Mouse (Mus musculus) CD4-positive helper T cell, adult 2 months (primary cell): ENCODE measurements around the gene Ncapg.
A peak's percentile ranks its signal among the peaks of the same experiment; 100 is the strongest.
"Not testable (repeated sequence)": the region's sequence is repeated elsewhere in the genome, so short reads cannot be mapped to it uniquely, and the experiment has no call there.

Source experiments
- DNase-seq: peaks from one replicate; pipeline ENCODE4 v3.0.0-alpha.2; 2012; ENCODE audit warnings: low read depth, missing footprints, low spot score

Ncapg gene

DNA sequence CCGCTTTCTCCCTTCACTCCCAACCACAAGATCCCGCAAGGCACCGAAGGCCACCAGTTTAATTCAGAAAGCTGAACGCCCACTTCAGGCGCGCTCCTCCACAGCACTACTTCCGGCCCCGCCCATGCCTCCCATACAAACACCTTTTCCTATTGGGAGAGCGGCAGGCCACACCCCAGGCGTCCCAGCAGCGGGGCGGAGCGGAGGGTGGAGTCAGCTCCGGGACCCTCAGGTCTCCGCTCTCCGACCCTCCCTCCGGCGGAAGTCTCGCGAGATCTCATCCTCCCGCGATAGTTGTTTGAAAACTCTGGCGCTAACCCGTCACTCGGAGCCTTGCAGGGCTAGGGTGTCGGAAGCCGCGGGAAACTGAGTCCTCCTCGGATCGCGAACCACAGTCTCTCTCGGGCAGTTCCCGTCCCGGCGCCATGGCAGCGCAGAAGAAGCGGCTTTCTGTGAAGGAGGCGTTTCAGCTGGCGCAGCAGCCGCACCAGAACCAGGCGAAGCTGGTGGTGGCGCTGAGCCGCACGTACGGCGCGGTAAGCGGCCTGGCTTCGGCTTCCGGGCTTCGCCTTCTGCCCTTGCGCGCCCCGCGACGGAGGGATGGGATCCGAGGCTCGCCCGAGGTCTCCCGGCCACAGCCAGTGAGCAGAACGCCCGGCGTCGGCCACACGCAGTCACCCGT is at the start of gene Ncapg:
Gene Ncapg, plus strand, starts transcription at position 322 of the 682 bp plus-strand sequence.
- DNase-seq, result peak; percentile 98

DNA sequence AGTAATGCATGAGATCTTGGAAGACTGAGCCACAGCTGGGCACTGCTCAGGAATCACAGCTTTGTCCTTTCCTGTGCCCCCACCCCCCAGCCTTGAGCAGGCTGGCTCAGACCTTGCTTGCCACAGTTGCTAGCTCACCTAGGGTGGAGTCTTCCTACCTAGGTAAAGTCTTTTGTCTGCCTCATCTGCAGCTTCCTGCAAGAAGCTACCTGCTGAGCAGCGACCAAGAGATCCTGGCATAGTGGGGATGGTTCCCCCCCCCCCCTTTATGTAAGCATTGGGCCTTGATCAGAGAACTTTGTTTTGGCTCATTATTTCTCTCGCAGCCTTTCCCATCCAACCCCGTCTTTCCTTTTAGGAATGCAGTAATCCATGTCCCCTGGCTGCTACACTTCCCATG is 48.2 kb upstream of the Ncapg start:
- DNase-seq, result no peak

DNA sequence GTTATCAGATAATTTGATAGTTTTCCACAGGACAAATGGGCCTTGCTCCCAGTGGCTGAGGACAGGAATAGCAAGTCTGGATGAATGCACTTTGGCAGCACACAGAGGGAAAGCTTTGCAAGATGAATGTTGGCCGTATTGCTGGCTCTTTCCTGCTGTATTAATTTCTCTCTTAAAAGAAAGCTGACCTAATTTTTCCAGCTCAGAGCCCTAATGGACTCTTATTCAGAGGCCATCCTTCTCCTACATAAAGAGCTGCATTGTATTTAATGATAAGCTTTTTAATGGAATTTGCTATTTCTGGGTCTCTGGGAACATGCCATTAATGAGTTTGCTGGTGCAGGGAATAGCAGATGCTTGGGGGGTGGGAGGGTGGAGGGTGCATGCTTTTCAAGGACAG is 41.9 kb upstream of the Ncapg start:
- no peak for DNase-seq

DNA sequence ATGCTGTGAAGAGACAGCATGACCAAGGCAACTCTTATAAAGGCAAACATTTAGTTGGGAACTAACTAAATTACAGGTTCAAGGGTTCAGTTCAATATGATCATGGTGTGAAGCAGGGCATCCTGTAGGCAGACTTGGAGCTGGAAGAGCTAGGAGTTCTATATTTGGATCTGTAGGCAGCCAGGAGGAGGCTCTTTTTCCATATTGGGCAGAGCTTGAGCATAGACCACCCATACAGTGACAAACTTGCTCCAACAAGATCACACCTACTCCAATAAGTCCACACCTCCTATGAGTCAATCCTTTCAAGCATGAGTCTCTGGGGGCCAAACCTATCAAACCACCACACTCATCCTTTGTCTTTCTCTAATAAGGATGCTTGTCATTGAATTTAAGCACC is 40.2 kb upstream of the Ncapg start:
- DNase-seq, result no peak

DNA sequence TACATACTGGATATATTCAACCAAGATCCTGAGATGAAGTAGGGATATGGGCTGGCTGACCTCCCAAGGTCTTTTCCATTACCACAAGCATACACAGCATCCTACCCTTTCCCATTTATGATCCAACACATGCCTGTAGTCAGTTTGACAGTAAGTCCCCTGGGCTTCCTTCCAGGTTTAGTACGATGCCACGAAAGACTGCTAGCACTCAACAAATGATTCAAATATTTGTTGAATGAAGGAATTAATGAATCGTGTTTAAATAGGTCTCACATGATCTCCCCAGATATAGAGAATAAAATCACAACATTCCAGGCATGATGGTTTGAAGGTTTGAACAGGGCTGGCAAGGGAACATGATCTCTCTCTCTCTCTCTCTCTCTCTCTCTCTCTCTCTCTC is 31.3 kb upstream of the Ncapg start:
- no peak for DNase-seq

DNA sequence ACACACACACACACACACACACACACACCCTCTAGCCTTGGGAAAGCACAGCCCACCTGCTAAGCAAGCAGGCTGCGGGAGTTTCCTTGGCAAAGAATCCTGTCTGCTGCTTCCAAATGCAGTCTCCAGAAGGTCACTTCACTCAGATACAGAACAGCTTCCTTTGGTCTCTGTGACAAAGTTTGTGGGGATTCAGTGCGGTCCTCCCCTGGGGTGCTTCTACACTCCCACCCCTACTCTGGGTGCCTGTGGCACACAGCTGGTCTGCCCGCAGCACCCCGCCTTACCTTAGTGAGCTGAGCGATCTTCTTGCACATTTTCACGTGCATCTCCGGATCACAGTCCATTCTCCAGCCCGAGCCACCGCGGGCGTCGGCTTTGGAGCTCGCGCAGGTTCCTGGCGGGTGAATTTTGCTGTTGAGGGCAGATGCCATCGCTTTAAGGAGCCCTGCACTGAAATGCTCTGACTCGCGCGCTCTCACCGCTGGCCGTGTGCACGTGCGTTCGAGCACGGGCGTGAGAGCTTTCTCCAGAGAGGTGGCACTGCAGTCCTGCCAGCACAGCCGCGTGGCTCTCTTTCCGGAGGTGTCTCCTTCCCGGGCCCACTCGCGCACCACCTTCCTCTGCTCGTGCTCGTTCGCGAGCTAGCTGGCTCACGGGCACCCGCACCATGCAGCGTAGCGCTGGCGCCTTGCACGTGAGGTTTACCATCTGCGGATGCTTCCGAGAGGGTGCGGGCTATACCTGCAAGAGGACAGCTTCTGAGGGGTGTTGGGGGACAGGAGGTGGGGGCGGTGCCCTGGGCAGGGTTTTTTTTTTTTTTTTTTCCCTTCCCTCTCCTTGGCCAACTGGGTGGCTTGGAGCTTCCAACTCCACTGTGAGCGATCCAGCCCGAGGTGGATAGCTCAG is 30.7 kb upstream of the Ncapg start, which contains the start of gene Fam184b:
Gene Fam184b, minus strand, starts transcription at position 809 of the 909 bp plus-strand sequence.
- DNase-seq, result peak; percentile 16

DNA sequence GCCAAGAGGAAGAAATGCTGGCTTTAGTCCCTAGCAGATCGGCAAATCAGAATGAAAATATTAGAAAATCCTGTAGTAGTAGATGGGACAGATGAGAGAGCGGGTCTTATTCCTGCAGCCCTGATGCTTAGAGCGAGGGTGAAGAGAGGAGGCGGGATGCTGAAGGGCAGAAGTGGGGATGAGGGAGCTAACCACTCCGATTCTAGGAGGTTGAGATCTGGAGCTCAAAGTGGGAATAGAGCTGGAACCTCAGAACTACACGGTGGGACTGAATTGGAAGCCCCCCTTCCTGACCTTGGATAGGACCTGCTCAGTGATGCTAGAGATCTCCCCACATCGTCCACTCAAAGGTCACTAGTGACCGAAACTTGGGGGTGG is 30.0 kb upstream of the Ncapg start:
- no peak for DNase-seq

DNA sequence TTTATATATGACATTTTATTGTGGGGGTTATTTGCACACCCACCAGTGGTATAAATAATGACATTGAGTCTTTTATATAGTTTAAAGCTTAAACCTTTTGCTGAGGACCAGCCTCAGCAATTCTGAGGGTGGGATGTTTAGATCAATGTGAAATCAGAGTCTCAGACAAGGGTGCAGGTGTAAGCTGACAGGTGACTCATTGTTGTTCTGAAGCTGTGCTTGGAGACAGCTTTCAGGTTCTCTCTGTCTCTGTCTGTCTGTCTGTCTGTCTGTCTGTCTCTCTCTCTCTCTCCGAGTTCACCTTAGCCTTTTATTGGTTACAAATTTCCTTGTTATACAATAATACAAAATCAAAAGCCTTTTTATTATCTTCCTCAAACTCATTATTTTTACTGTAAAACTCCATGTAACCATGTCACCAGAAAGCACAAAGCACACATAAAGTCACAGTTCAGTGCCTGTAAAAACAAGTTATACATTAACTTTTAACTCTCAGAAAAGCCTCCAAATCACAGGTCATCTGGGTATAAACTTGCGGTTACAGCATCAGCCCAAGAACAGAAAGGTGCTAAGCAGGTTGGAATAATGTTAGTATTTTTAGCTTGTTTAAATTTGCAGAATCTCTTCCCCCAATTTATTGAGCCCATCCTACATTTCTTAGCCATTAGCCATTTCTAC is 18.6 kb upstream of the Ncapg start:
- no peak for DNase-seq

DNA sequence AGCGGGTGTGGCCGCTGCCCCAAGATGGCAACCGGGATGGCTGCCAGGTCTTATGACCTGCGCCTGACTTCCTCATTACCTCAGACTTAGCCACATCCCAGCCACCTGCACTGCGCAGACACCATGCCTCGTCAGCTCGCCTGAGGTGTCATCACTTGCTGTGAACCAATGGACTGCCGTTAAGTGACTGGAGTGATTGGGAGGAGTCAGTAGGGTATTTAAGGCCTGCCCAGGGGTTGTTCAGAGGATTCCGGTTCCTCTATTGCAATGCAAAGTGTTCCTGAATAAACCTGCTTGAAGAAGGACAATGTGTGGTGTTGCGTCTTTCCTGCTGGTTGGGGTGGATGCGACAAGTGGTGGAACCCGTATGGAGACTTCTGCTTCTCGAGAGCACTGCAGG is 11.3 kb upstream of the Ncapg start:
- DNase-seq, result not testable (repeated sequence)

DNA sequence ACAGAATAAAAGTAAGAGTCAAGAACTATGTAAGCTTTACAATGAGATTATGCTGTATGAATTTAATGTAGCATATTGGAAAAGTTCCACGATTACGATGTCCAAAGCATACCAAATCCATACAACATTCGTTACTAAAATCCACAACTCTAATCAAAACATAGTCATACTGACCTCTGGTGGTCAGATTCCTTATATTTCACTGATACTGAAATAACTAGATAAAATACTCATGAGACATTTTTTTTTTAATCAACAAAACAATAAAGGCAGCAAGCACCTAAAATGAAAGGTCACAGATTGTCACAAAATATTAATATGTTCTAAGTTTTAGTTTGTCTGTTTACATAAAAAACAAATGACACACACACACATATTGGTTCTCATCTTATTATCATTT is 1.4 kb upstream of the Ncapg start:
- DNase-seq, result peak; percentile 46

DNA sequence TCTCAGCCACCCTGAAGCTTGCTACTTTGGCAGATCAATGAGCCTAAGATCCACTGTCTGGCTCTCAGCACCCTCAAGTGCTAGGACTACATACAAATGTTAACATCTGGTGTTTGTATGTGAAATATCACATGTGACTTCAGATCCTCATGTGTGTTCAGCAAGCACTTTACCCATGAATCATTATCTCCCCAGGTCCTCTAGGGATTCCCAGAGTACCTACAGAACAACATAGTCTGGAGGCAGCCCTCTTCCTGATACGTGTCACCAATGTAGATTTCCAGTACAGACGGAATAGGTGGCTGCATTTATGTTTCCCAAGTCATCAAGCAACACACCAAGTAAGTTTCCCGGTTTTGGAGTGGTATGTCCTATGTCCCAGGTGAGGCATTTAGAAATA is 888 bp upstream of the Ncapg start:
- DNase-seq, result peak; percentile 30

DNA sequence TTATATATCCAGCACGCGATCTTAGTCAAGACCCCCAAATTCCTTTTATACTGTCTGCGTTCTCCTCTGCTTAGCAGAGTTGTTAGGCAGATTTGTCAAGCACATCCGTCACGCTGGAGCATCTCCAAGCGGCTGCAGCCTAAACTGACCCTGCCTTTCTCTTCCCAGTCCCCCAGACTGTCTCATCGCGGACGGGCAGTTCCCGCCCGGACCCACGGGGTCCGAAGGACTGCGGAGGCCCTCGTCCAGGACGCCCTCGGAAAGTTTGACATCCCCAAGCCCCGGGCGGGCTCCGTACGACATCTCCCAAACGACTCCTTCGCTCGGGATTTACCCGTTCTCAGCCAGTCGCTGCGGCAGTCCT is 503 bp upstream of the Ncapg start:
- DNase-seq, result no peak

DNA sequence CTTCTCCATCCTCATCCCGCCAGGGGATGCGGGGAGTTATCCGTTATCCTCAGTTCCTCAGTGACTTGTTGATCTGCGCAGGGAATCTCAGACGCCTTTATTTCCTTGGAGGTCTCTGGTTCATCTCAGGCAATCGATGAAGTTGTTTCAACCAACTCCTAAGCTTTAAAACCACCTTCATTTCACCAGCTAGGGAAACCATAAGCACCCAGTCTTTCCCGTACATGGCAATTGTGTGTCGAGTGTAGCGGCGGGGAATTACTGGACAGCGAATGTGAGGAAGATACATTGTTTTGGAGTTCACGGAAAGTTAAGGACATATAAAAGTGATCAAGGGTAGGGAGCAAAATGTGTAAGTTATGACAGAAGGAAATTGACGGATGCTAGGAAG is 556 bp downstream of the Ncapg start:
- no peak for DNase-seq

DNA sequence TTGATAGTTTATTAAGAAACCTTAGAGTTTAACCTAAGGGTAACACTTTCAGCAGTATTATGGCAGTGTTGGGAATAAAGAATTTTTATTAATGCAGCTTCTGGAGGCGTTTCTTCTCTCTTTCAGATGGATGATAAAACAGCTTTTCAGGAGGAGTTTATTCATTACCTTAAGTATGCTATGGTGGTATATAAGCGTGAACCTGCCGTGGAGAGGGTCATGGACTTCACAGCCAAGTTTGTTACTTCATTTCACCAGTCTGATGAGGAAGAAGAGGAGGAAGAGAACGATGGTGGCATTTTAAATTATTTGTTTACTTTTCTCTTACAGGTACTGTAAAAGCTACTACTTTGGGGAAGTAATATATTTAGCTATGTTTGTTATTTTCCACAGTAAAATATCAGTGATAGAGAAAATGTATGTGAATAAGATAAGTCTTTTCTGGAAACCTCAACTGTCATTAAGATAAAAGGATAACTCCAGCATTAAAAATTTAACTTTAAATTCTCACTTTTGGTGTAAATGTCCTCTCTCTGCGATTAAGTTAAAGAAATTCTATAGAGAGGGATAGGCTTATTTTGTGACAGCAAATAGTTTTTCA is 1.3 kb downstream of the Ncapg start:
- DNase-seq, result no peak

DNA sequence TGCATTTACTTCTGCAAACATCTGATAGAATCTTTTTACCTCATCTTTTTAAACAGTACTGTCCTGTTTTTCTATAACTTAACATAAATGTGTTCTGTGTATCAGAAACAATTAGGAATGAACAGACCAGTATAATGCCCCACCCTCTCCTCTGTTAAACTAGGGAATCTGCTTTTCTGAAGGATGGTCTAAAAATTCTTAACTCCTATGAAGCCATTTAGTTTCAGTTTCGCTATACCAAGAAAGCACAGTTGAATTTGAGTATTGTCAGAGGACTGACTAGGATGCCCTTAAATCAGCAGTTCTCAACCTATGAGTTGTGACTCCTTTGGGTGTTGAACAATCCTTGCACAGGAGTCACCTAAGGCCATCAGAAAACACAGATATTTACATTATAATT is 5.3 kb downstream of the Ncapg start:
- peak; percentile 26 for DNase-seq

DNA sequence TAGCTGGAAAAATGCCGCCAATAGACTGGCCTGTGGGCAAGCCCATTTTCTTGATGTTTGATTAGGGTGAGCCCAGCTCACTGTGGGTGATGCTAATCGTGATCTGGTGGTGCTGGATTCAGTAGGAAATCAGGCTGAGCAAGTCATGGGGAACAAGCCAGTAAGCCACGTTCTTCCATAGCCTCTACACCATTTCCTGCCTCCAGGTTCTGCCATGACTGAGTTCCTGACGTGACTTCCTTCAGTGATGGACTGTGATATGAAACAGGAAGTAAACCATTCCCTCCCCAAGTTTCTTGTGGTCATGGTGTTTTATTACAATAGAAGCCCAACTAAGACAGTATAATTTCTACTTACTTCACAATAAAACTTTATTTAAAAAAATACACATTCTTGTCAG is 7.9 kb downstream of the Ncapg start:
- no peak for DNase-seq

DNA sequence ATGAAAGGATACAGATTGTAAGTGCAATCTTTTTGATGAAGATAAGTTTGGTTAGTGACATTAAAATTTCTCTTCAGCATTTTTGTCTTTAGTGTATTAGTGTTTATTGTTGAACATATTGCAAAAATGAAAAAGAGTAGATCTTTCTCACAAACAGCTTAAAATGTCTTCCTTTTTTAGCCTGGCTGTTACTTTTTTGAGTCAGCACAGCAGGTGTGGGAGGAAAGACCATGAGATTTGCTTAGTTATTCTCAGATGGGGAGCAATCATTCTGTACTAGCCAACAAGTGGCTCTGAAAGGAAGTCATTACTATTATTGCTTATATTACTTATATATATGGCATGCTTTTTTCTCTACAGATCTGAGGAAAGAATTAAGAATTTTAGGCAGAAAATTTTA is 10.2 kb downstream of the Ncapg start:
- DNase-seq, result no peak

DNA sequence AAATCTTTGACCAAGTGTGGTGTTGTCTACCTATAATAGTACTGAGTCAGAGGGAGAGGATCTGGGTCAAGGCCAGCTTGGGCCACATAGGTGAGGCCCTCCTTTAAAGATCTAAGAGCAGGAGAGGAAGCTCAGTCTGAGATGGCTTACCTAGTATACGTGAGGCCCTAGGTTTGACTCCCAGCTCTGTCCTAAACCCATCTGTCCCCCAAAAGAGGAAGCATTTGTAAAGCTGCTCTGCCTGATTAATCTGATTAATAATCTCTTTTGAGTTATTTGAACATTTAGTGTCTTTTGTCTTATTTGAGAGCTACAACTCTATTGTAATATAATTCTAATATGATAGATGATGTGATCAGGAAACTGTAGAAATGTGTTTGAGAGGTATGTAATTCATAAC is 13.7 kb downstream of the Ncapg start:
- DNase-seq, result no peak

DNA sequence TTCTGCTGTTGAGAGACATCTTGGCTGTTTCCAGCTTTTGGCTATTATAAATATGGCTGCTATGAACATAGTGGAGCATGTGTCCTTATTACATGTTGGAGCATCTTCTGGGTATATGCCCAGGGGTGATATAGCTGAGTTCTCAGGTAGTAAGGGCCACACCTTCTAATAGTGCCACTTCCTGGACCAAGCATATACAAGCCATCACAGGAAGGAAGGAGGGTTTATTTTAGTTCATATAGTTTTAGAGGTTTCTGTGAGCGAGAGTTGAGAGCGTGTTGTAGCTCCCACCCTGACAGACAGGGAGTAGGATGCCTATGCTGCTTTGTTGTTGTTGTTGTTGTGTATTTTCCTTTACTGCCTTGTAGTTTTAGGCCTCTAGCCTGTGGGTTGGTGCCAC is 15.5 kb downstream of the Ncapg start:
- DNase-seq, result no peak

DNA sequence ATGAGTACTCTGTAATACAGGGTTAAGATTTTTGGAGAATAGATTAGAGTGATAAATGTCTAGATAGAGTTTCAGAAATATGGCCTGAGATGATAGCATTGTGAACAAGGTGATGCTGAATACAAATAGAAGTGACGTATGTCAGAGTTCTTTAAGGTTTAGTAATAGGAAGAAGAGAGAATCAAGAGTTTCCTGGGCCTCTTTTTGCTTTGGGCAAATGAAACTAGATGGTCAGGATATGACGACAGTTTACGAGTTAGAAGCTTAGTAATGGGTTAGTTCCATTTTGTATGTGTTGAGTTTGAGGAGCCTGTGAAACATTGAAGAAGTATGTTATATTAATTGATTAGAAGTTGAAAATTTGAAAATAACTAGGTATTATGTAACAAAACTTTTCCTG is 16.5 kb downstream of the Ncapg start:
- DNase-seq, result no peak

DNA sequence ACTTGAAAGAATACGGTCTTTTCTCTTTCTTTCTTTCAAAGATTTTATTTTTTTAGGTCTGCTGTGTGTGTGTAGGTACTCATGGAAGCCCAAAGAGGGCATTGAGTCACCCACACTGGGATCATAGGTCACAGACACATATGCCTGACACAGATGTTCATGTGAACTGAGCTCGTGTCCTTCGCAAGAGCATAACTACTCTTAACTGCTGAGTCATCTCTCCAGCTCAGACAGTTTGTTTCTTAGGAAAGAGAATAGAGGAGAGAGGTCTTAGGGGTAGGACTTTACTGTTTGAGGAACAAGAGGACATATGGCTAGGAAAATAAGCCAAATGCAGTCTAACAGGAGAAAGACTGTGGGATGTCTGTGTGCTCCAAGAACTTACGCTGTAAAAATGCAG is 19.4 kb downstream of the Ncapg start:
- DNase-seq, result no peak

DNA sequence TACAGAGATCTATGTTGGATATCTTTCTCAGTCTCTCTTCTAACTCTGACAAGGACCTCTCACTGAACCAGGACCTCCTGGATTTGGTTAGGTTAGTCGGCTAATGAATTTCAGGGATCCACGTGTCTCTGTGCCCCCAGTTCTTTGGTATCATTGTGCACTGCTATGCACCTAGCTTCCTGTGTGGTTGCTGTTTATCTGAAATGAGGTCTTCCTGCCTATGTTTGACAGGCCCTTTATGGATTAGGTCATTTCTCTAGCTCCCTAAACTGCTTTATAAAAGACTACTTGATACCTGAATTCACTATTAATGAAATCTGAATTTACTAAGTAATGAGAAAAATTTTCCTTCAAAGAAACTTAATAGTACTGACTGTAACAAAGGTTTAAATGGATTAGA is 21.1 kb downstream of the Ncapg start:
- no peak for DNase-seq
